Mouse (Mus musculus) layer of hippocampus, postnatal 14 days (tissue): ENCODE results near the gene Olfr266. TPM values are rescaled to one million over a fixed set of nuclear protein-coding genes. Genes with fewer than 3 reads are reported as not detected.

Source experiments
- DNase-seq, 2 experiments: peaks; one replicate each; pipeline ENCODE4 v3.0.0; 2021 to 2022; ENCODE audit warnings: low spot score in 2 of 2, mixed read lengths in 1 of 2
- long read RNA-seq, 2 experiments: library from polyadenylated mRNA; stranded (forward); transcript quantifications; one replicate each; pipeline ENCODE4 v2.0.0; 2021
- total RNA-seq, 2 experiments: library from RNA; stranded (reverse); gene quantifications; 2 replicates each; pipeline ENCODE4 v1.2.3; 2021

Gene Olfr266
- total RNA-seq, result not detected
- long read RNA-seq, experiment 1, result 0 reads
- long read RNA-seq, experiment 2, result 0 reads

GRCm38 (mm10) chr3:106826187-106826586 is at the start of gene Olfr266:
Gene Olfr266, minus strand, starts transcription at chr3:106826287.
- no peak for DNase-seq

- no peak for DNase-seq
Measured at GRCm38 (mm10) chr3:106875626-106876025, 49.5 kb upstream of the Olfr266 start.

GRCm38 (mm10) chr3:106872893-106873292 is 46.8 kb upstream of the Olfr266 start:
- DNase-seq, result no peak

GRCm38 (mm10) chr3:106832107-106832506 is 6.0 kb upstream of the Olfr266 start:
- DNase-seq, result no peak

- DNase-seq, result no peak
Measured at GRCm38 (mm10) chr3:106817676-106818075, 8.4 kb downstream of the Olfr266 start.

GRCm38 (mm10) chr3:106808972-106809695 is 17.0 kb downstream of the Olfr266 start:
- no peak for DNase-seq

GRCm38 (mm10) chr3:106798079-106798478 is 28.0 kb downstream of the Olfr266 start:
- no peak for DNase-seq

GRCm38 (mm10) chr3:106789930-106790329 is 36.2 kb downstream of the Olfr266 start, which contains the start of gene Cd53:
Gene Cd53, minus strand, starts transcription at chr3:106790149.
- DNase-seq, result peak in 1 of 2 experiments; percentile 7

GRCm38 (mm10) chr3:106788440-106788887 is 37.6 kb downstream of the Olfr266 start:
- DNase-seq, result no peak

- DNase-seq, result no peak
Measured at GRCm38 (mm10) chr3:106787972-106788371, 38.1 kb downstream of the Olfr266 start.

GRCm38 (mm10) chr3:106785130-106785529 is 41.0 kb downstream of the Olfr266 start:
- DNase-seq, result no peak

GRCm38 (mm10) chr3:106771834-106772233 is 54.3 kb downstream of the Olfr266 start:
- no peak for DNase-seq

Other genes starting within 250 kb of the Olfr266 start
- 10 to 100 TPM; 18.9 to 20.9 TPM for gene Lrif1, start 141.3 kb downstream of the Olfr266 start, total RNA-seq
- 10 to 100 TPM; 10.7 to 11.1 TPM for gene Cd53, start 36.1 kb downstream of the Olfr266 start, total RNA-seq
- gene Kcna3, start 209.9 kb upstream of the Olfr266 start, total RNA-seq, result 10 to 100 TPM; 13.8 to 17.1 TPM